Mouse (Mus musculus): Measurements from ENCODE around the gene Tacr3. TPM values are rescaled to one million over a fixed set of nuclear protein-coding genes. Genes with fewer than 3 reads are reported as not detected.

Gene Tacr3
- polyA plus RNA-seq (2012; rRNA removed) = 1.7 and 2.1 TPM in 2 replicates

DNA sequence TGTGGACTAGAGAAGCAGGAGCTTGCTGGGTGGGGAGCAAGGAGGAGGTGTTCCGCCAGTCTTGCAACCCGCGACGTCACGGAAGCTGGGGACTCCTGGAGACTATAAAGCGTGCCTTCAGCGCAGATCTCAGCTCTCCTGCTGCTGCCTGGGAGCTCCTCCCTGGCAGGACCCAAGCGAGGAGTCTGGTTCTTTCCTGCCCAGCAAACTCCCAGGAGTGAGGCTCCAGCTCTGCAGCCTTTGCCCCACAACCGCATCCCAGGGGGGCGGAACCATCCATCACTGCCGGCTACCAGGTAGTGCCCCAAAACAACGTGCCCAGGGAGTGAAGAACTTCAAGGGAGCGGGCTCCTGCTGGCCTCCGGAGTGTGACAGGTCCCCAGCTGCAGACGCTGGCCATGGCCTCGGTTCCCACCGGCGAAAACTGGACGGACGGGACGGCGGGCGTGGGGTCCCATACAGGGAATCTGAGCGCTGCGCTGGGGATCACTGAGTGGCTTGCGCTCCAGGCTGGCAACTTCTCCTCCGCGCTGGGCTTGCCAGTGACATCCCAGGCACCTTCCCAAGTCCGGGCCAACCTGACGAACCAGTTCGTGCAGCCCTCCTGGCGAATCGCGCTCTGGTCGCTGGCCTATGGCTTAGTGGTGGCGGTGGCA is at the start of gene Tacr3:
Gene Tacr3, plus strand, starts transcription at position 133 of the 656 bp plus-strand sequence.
- peak in 1 of 2 experiments; percentile 3 for DNase-seq
- TF ChIP-seq POLR2A (IDR thresholded peaks at IDR 0.05; ENCODE audit: borderline replicate concordance, insufficient read depth, low read length) = no peak
- no peak for TF ChIP-seq CTCF (IDR thresholded peaks at IDR 0.05; ENCODE audit: borderline replicate concordance, insufficient read depth, low read depth, low read length)
- under 1% methylated on average over 36 of the region's 36 CpGs for WGBS

DNA sequence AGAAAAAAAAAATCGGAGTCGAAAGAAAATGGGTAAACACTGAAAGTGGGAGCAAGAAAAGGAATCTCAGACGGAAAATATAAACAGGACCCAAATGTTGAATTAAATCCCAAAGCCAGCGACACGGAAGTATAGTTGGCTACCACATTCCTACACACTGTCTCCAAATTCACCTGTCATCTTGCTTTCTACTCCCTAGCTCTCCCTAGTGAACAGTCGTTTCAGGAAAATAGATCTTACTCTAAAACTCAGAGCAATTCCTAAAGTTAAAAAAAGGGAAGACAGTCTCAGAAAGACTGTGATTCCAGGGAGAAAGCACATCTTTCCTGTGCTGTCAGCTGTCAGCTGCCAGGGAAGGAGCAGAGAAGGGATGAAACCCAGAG is 324 bp upstream of the Tacr3 start:
- no peak for DNase-seq
- Histone ChIP-seq H3K4me1 (ENCODE audit: control insufficient read depth, insufficient read depth, low read length) (no peaks in the 10 kb centered on the region), H3K27ac (ENCODE audit: insufficient read depth, low read length) (no peak overlapping the region), H3K27me3 (ENCODE audit: control insufficient read depth, insufficient read depth, low read length) (no peaks in the 10 kb centered on the region), H3K4me3 (replicated peaks; ENCODE audit: insufficient read depth, low read depth, low read length) (no peak overlapping the region)
- WGBS = 56% methylated on average over 6 of the region's 6 CpGs
- TF ChIP-seq CTCF (IDR thresholded peaks at IDR 0.05; ENCODE audit: borderline replicate concordance, insufficient read depth, low read depth, low read length) (no peak), POLR2A (IDR thresholded peaks at IDR 0.05; ENCODE audit: borderline replicate concordance, insufficient read depth, low read length) (no peak)

More for the DNA sequence above, at the start of gene Tacr3:
- no peaks in the 10 kb centered on the region for H3K27me3 ChIP-seq (ENCODE audit: control insufficient read depth, insufficient read depth, low read length)
- no peaks in the 10 kb centered on the region for H3K4me1 ChIP-seq (ENCODE audit: control insufficient read depth, insufficient read depth, low read length)
- H3K4me3 ChIP-seq (replicated peaks; ENCODE audit: insufficient read depth, low read depth, low read length) = no peak within 1 kb of the TSS
- no peak within 1 kb of the TSS for H3K27ac ChIP-seq (ENCODE audit: insufficient read depth, low read length)

DNA sequence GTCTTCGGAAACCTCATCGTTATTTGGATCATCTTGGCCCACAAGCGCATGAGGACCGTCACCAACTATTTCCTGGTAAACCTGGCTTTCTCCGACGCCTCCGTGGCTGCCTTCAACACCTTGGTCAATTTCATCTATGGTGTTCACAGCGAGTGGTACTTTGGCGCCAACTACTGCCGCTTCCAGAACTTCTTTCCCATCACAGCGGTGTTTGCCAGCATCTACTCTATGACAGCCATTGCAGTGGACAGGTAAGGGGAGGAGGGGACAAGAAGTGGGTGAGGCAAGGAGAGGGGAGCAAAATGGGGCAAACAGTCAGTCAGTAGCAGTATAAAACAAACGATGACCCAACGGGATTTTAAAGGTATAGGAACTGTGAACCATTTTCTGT is 719 bp downstream of the Tacr3 start:
- Histone ChIP-seq H3K4me1 (ENCODE audit: control insufficient read depth, insufficient read depth, low read length) (no peaks in the 10 kb centered on the region), H3K27ac (ENCODE audit: insufficient read depth, low read length) (no peak overlapping the region), H3K27me3 (ENCODE audit: control insufficient read depth, insufficient read depth, low read length) (no peaks in the 10 kb centered on the region), H3K4me3 (replicated peaks; ENCODE audit: insufficient read depth, low read depth, low read length) (no peak overlapping the region)
- no peak for DNase-seq
- WGBS = 8% methylated on average over 13 of the region's 13 CpGs
- no peak for TF ChIP-seq CTCF (IDR thresholded peaks at IDR 0.05; ENCODE audit: borderline replicate concordance, insufficient read depth, low read depth, low read length)
- TF ChIP-seq POLR2A (IDR thresholded peaks at IDR 0.05; ENCODE audit: borderline replicate concordance, insufficient read depth, low read length) = no peak

DNA sequence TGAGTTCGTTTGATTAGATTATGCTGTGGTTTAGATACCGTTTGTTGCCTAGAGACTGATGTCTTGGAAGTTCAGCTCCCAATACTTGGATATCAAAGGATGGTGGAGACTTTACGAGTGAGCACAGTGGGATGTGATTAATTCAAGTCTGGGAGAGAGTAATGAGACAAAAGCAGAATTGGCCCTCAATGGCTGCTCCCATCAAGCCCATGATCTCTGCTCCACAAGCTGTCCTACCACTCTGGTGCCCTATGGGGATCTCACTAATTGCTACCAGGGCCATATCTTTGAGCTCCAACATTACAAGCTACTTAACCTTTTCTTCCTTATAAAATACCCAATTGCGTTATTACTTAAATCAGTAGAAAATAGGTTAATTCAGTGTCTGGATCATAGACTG is 22.5 kb downstream of the Tacr3 start:
- Histone ChIP-seq H3K4me3 (replicated peaks; ENCODE audit: insufficient read depth, low read depth, low read length) (no peak overlapping the region), H3K4me1 (ENCODE audit: control insufficient read depth, insufficient read depth, low read length) (no peaks in the 10 kb centered on the region), H3K27me3 (ENCODE audit: control insufficient read depth, insufficient read depth, low read length) (no peaks in the 10 kb centered on the region), H3K27ac (ENCODE audit: insufficient read depth, low read length) (no peak overlapping the region)
- no peak for TF ChIP-seq CTCF (IDR thresholded peaks at IDR 0.05; ENCODE audit: borderline replicate concordance, insufficient read depth, low read depth, low read length)
- DNase-seq = no peak
- 34% methylated on average over 4 of the region's 4 CpGs for WGBS

DNA sequence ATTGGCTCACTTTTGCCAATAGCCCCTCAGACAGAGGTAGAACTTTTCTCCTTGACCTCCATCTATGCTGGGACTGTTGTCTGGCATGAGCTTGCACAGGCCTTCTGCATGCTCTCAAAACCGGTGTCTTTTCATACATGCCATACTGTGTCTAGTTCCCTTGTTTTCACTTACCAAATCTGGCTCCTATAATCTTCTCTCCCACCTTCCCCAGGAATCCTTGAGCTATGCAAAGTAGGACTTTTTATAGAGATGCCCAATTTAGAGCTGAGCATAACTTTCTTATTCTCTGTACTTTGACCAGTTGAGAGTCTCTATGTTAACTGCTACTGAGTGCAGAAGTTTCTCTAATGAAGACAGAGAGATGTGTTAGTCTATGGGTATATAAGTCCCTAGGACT is 48.9 kb downstream of the Tacr3 start:
- no peak overlapping the region for H3K27ac ChIP-seq (ENCODE audit: insufficient read depth, low read length)
- WGBS = 85% methylated on average over 1 of the region's 1 CpGs
- no peaks in the 10 kb centered on the region for H3K4me1 ChIP-seq (ENCODE audit: control insufficient read depth, insufficient read depth, low read length)
- no peaks in the 10 kb centered on the region for H3K27me3 ChIP-seq (ENCODE audit: control insufficient read depth, insufficient read depth, low read length)
- no peak for DNase-seq
- H3K4me3 ChIP-seq (replicated peaks; ENCODE audit: insufficient read depth, low read depth, low read length) = no peak overlapping the region
- TF ChIP-seq POLR2A (IDR thresholded peaks at IDR 0.05; ENCODE audit: borderline replicate concordance, insufficient read depth, low read length) (no peak), CTCF (IDR thresholded peaks at IDR 0.05; ENCODE audit: borderline replicate concordance, insufficient read depth, low read depth, low read length) (no peak)

DNA sequence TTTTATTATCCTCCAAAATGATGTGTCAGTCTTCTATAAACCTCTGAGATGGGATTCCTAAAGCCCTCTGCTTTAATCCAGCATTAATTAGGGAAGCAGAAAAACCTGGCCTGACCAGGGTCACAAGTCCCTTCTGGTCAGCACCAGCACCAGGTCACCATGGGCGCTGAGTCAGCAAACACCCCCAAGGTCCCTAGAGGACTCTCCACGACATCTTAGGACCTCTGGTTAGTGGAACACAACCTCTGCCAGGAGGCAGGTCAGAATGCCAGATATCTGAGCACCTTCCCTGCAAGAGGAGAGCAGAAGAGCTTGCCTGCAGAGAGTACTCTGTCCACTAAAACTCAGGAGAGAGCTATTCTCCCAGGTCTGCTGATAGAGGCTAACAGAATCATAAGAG is 67.0 kb downstream of the Tacr3 start:
- no peak overlapping the region for H3K4me3 ChIP-seq (replicated peaks; ENCODE audit: insufficient read depth, low read depth, low read length)
- no peaks in the 10 kb centered on the region for H3K4me1 ChIP-seq (ENCODE audit: control insufficient read depth, insufficient read depth, low read length)
- no peak overlapping the region for H3K27ac ChIP-seq (ENCODE audit: insufficient read depth, low read length)
- H3K27me3 ChIP-seq (ENCODE audit: control insufficient read depth, insufficient read depth, low read length) = no peaks in the 10 kb centered on the region
- WGBS = 62% methylated on average over 2 of the region's 2 CpGs
- TF ChIP-seq CTCF (IDR thresholded peaks at IDR 0.05; ENCODE audit: borderline replicate concordance, insufficient read depth, low read depth, low read length) = no peak
- no peak for DNase-seq

DNA sequence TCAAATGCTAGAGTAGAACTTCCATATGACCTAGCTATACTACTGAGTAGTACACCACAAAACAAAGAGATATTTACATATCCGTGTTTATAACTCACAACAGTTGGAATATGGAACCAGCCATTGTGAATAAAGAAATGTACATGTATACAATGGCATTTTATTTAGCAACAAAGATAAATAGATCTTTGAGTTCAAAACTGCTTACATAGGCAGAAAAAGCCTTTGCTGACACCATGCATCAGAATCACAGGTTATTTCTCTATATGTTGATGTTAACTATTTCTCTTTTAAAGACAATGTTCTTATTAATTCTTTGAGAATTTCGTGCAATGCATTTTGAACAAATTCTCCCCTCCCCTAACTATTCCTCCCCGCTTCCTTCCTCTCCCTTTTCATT is 80.1 kb downstream of the Tacr3 start:
- H3K4me3 ChIP-seq (replicated peaks; ENCODE audit: insufficient read depth, low read depth, low read length) = no peak overlapping the region
- no peaks in the 10 kb centered on the region for H3K4me1 ChIP-seq (ENCODE audit: control insufficient read depth, insufficient read depth, low read length)
- DNase-seq = no peak
- 81% methylated on average over 3 of the region's 3 CpGs for WGBS
- H3K27ac ChIP-seq (ENCODE audit: insufficient read depth, low read length) = no peak overlapping the region
- TF ChIP-seq CTCF (IDR thresholded peaks at IDR 0.05; ENCODE audit: borderline replicate concordance, insufficient read depth, low read depth, low read length) = no peak
- no peak for TF ChIP-seq POLR2A (IDR thresholded peaks at IDR 0.05; ENCODE audit: borderline replicate concordance, insufficient read depth, low read length)
- no peaks in the 10 kb centered on the region for H3K27me3 ChIP-seq (ENCODE audit: control insufficient read depth, insufficient read depth, low read length)

DNA sequence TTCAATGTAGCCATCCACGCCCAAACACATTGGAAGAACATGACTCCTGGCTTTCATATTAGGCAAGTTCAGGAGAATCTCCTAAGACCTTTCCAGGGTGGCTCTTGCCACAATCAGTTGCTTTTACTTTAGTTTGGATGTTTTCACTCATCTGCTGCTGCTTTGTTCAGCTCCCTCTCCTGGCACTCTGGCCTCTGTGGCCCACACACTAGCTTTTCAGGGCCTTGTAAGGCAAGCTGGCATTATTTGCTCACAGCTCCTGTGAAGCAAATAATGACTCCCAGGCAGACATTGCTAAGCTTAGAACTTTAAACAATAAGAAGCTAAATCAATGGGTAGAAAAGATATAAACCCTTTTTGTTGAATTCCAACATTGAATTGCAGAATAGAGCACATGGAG is 105.9 kb downstream of the Tacr3 start:
- Histone ChIP-seq H3K27me3 (ENCODE audit: control insufficient read depth, insufficient read depth, low read length) (no peaks in the 10 kb centered on the region), H3K27ac (ENCODE audit: insufficient read depth, low read length) (no peak overlapping the region), H3K4me3 (replicated peaks; ENCODE audit: insufficient read depth, low read depth, low read length) (no peak overlapping the region), H3K4me1 (ENCODE audit: control insufficient read depth, insufficient read depth, low read length) (no peaks in the 10 kb centered on the region)
- no peak for DNase-seq
- WGBS = 88% methylated on average over 1 of the region's 1 CpGs
- TF ChIP-seq CTCF (IDR thresholded peaks at IDR 0.05; ENCODE audit: borderline replicate concordance, insufficient read depth, low read depth, low read length) (no peak), POLR2A (IDR thresholded peaks at IDR 0.05; ENCODE audit: borderline replicate concordance, insufficient read depth, low read length) (no peak)

All from cerebellum, adult 2 months (tissue).